Mouse (Mus musculus) forebrain, embryonic 13.5 days (tissue): ENCODE measurements around the gene Pilra. TPM values are rescaled to one million over a fixed set of nuclear protein-coding genes. Genes with fewer than 3 reads are reported as not detected.
"Not testable (repeated sequence)": the region's sequence is repeated elsewhere in the genome, so short reads cannot be mapped to it uniquely, and the experiment has no call there.

Experiments used
- ATAC-seq: fragments of 200-750 bp; cut with Nextera tagmentation; 2 replicates; pipeline ENCODE4 v1.8.0; 2017
- H3K27ac ChIP-seq: fragments of 300-500 bp; sonication (generic); 2 replicates; pipeline ENCODE4 v1.5.1; 2015; ENCODE audit warnings: inconsistent platforms, mild to moderate bottlenecking, moderate library complexity
- H3K27me3 ChIP-seq: fragments of 300-500 bp; sonication (generic); 2 replicates; pipeline ENCODE4 v1.6.1; 2015; ENCODE audit warnings: mild to moderate bottlenecking, inconsistent platforms
- H3K36me3 ChIP-seq: fragments of 300-500 bp; sonication (generic); 2 replicates; pipeline ENCODE4 v1.6.1; 2015; ENCODE audit warnings: mild to moderate bottlenecking, inconsistent platforms; ENCODE audit not compliant: poor library complexity, severe bottlenecking
- H3K4me1 ChIP-seq: fragments of 300-500 bp; sonication (generic); 2 replicates; pipeline ENCODE4 v1.6.1; 2015; ENCODE audit warnings: inconsistent platforms
- H3K4me2 ChIP-seq: fragments of 300-500 bp; sonication (generic); 2 replicates; pipeline ENCODE4 v1.6.1; 2015; ENCODE audit warnings: inconsistent platforms, mild to moderate bottlenecking, moderate library complexity
- H3K4me3 ChIP-seq: fragments of 300-500 bp; sonication (generic); 2 replicates; pipeline ENCODE4 v1.5.1; 2015; ENCODE audit warnings: mild to moderate bottlenecking, inconsistent platforms
- H3K9ac ChIP-seq: fragments of 300-500 bp; sonication (generic); 2 replicates; pipeline ENCODE4 v1.6.1; 2015; ENCODE audit warnings: mild to moderate bottlenecking, inconsistent platforms
- H3K9me3 ChIP-seq: fragments of 300-500 bp; sonication (generic); replicated peaks from 2 replicates; pipeline ENCODE4 v1.6.1; 2016; ENCODE audit warnings: inconsistent platforms
- WGBS: fragments of 180-500 bp; shearing (Covaris S2); methylation state at CpG from one replicate; pipeline ENCODE4 v1.1.7; 2015; 5-methylcytosine and 5-hydroxymethylcytosine counted together
- polyA plus RNA-seq: library from polyadenylated mRNA; unstranded; fragments of >200 nt; fragmentation: Nextera tagmentation; extraction: Ambion mirVana; gene quantifications from 2 replicates; pipeline ENCODE4 v1.2.1, GENCODE M21; 2015

The Pilra gene
- 0.43 and 1.3 TPM in 2 replicates for polyA plus RNA-seq

DNA sequence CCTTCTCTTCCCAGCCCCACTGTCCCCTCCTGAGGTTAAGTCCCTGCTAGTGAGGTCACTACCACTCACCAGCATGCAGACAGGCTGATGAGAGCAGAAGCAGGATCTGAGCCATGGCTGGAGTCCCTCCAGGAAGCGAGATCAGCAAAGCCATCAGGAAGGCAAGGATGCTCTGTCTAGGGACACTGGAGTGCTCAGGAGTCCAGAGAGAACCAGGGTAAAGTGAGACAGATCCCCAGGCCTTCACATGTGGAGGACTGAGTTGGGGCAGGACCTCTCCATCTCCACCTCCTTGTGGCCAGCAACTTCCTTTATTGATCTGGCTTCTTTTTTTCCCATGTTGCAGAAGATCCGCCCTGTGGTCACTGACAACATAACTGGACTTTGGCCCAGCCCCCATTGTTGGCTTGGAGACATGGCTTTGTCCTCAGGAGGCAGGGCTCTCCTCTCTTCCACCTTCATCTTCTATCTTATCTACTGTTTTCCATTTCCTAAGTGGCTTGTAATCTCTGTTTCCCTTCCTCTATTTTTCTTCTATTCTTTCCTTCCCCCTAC is at the start of gene Pilra:
TSS of gene Pilra (minus strand) at position 316 of the 555 bp plus-strand sequence.
- H3K27ac ChIP-seq, H3K4me3 ChIP-seq, H3K4me2 ChIP-seq, H3K36me3 ChIP-seq, H3K9ac ChIP-seq, H3K9me3 ChIP-seq, ATAC-seq, H3K4me1 ChIP-seq, H3K27me3 ChIP-seq: not testable (repeated sequence)
- WGBS = 79% methylated on average over 2 of the region's 2 CpGs

DNA sequence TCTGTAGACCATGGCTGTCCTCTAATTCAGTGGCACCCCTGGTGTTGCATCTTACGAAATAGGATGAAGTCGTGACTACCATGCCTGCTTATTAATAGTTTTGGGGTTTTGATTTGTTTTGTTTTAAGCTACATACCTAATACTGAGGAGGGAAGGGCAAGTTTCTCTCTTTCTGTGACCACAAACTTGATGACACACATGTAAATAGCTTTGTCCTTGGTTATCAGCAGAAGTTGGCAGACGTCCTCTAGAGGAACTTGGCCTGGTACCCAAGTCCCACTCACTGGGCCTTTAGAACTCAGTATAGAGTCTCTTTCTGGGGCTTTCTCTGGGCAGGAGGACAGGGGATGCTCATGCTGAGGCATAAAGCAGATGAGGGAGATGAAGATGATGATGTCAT is 47.3 kb upstream of the Pilra start:
- H3K4me3 ChIP-seq = no peak overlapping the region
- ATAC-seq = no peak
- no peak overlapping the region for H3K27ac ChIP-seq
- H3K27me3 ChIP-seq = no peaks in the 10 kb centered on the region
- no peak overlapping the region for H3K9ac ChIP-seq
- H3K36me3 ChIP-seq = no peaks in the 10 kb centered on the region
- WGBS = 86% methylated on average over 3 of the region's 3 CpGs
- H3K9me3 ChIP-seq = no peaks in the 10 kb centered on the region
- no peak overlapping the region for H3K4me2 ChIP-seq
- no peaks in the 10 kb centered on the region for H3K4me1 ChIP-seq

DNA sequence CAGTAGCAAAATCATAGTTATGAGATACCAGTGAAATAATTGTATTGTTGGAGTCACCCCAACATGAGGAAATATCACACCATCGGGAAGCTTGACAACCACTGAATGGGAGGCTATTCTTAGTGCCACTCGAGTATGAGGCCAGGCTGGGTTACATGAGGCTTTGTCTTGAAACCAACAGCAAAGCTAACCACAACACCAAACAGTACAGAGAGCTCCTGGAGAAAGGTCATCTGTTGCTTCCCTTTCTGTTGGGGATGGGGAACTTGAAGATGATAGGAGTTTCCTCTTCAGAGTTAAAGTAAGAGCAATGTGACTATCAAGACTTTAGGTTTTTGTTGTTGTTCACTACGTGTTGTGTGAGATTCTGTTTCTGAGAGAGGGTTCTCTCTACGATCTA is 46.8 kb upstream of the Pilra start:
- Histone ChIP-seq H3K9me3 (no peaks in the 10 kb centered on the region), H3K4me2 (no peak overlapping the region), H3K4me3 (no peak overlapping the region), H3K4me1 (no peaks in the 10 kb centered on the region), H3K27ac (no peak overlapping the region), H3K27me3 (no peaks in the 10 kb centered on the region), H3K36me3 (no peaks in the 10 kb centered on the region), H3K9ac (no peak overlapping the region)
- no peak for ATAC-seq
- 83% methylated on average over 4 of the region's 4 CpGs for WGBS

DNA sequence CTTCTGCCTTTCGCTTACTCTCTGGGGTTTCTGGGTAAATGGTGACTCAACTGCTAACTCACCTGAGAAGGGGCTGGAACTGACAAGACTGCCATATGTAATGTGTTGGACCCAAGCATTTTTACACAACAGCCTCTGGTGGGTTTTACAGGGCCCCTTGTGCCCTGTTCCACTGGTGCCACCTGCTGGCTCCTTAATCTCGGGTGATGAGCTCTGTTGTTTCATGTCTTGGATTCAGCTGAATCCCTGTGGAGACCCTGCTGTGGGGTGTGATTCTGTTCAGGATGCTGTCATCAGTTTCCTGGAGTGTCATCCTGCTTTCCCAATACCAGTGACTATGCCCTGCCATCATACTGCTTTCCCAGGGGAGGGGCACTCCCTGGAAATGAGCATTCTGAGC is 41.8 kb upstream of the Pilra start:
- ATAC-seq = no peak
- no peaks in the 10 kb centered on the region for H3K36me3 ChIP-seq
- H3K4me2 ChIP-seq = no peak overlapping the region
- H3K9me3 ChIP-seq = no peaks in the 10 kb centered on the region
- H3K9ac ChIP-seq = no peak overlapping the region
- 53% methylated on average over 2 of the region's 2 CpGs for WGBS
- no peaks in the 10 kb centered on the region for H3K4me1 ChIP-seq
- H3K4me3 ChIP-seq = no peak overlapping the region
- H3K27me3 ChIP-seq = no peaks in the 10 kb centered on the region
- H3K27ac ChIP-seq = no peak overlapping the region

DNA sequence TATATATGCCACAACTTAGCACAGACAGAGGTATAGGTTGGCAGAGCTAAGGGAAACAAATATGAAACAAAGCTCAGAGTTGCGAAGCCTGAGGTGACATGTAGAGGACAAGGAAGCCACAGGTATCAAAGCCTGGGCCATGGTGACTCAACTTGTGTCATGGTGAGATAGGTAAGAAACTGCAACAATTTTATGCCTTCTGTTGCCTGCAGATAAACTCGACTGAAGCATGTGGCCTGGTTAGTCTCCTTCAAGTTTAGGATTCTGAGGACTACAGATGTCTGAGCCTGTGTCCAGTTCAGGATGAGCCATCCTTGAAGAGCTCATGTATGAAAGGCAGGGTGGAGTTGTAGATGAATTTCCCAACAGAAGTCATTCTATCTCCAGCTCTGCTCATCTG is 39.0 kb upstream of the Pilra start:
- Histone ChIP-seq H3K36me3 (no peaks in the 10 kb centered on the region), H3K4me2 (no peak overlapping the region), H3K27ac (no peak overlapping the region), H3K4me1 (no peaks in the 10 kb centered on the region), H3K4me3 (no peak overlapping the region), H3K9ac (no peak overlapping the region), H3K9me3 (no peaks in the 10 kb centered on the region), H3K27me3 (no peaks in the 10 kb centered on the region)
- ATAC-seq = no peak
- 83% methylated on average over 2 of the region's 2 CpGs for WGBS

DNA sequence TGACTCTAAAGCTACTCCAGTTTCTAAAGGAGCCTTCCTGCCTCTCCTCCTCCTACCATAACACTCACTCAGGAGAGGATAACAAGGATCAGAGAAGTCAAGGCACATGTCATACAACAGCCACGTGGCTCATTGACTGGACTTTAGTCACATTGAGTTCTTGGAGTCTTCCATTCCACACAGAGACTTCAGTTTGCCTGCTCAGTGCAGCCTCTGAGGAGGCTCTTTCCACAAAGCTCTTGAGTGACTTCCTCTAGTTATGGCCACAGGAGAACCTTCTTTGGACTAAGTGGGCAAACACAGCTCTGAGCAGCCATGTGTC is 36.3 kb upstream of the Pilra start:
- not testable (repeated sequence) for H3K36me3 ChIP-seq, H3K27me3 ChIP-seq, ATAC-seq, H3K4me1 ChIP-seq, H3K9me3 ChIP-seq, H3K9ac ChIP-seq, H3K4me2 ChIP-seq, H3K27ac ChIP-seq, H3K4me3 ChIP-seq
- WGBS = 33% methylated on average over 1 of the region's 1 CpGs

DNA sequence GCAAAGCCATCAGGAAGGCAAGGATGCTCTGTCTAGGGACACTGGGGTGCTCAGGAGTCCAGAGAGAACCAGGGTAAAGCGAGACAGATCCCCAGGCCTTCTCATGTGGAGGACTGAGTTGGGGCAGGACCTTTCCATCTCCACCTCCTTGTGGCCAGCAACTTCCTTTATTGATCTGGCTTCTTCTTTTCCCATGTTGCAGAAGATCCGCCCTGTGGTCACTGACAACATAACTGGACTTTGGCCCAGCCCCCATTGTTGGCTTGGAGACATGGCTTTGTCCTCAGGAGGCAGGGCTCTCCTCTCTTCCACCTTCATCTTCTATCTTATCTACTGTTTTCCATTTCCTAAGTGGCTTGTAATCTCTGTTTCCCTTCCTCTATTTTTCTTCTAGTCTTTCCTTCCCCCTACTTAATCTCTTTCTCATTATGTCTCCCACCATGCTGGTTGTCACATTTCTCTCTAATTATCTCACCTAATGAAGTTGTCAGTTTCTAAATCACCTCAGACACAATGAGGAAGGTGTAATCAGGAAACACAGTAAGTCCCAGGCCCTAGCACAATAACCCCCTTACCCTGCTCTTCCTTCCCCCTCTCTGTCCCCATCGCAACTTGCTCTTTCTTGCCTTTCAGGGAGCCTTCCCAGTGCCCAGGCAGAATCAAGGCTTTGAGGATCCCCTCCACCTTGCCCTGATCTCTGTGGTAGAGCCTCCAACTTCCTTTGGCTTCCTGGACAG is 35.7 kb upstream of the Pilra start, which contains the start of gene Pilrb2:
TSS of gene Pilrb2 (minus strand) at position 172 of the 737 bp plus-strand sequence.
- H3K9me3 ChIP-seq, H3K36me3 ChIP-seq, ATAC-seq, H3K4me2 ChIP-seq, H3K9ac ChIP-seq, H3K4me1 ChIP-seq, H3K4me3 ChIP-seq, H3K27me3 ChIP-seq, H3K27ac ChIP-seq: not testable (repeated sequence)
- WGBS = 51% methylated on average over 3 of the region's 3 CpGs

DNA sequence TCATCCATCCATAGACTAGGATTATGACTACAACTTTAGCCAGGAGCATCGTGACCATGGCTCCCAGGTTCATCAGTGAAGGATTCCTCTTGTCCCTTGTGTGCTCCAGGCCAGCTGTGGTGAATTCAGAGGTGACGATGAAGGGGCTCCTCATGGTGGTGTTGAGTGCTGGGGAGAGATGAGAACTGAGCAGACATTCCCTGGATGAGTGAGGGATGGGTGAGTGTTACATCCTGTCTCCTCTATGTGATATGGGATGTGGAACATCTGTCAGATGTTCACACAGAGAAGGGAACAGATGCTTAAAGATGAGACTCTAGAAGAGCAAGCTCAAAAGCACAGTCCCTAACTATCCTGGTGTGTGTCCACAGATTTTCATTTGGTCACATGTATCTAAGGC is 32.5 kb upstream of the Pilra start:
- H3K9me3 ChIP-seq, H3K4me3 ChIP-seq, ATAC-seq, H3K4me1 ChIP-seq, H3K27ac ChIP-seq, H3K27me3 ChIP-seq, H3K36me3 ChIP-seq, H3K4me2 ChIP-seq, H3K9ac ChIP-seq: not testable (repeated sequence)
- WGBS = 58% methylated on average over 2 of the region's 2 CpGs

DNA sequence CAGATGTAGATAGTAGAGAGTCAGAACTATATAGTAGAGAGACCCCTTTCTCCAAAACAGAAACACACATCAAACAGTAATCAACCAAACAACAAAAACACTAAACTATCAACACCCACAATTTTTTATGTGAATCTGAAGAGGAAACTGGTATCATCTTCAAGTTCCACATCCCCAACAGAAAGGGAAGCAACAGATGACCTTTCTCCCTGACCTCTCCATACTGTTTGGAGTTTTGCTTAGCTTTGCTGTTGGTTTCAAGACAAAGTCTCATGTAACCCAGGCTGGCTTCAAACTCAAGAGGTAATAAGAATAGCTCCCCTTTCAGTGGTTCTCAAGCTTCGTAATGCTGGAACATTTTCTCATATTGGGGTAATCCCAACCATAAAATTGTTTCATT is 27.9 kb upstream of the Pilra start:
- H3K36me3 ChIP-seq, H3K4me2 ChIP-seq, H3K9ac ChIP-seq, H3K4me3 ChIP-seq, ATAC-seq, H3K27me3 ChIP-seq, H3K9me3 ChIP-seq, H3K4me1 ChIP-seq, H3K27ac ChIP-seq: not testable (repeated sequence)
- WGBS = 86% methylated on average over 1 of the region's 1 CpGs

DNA sequence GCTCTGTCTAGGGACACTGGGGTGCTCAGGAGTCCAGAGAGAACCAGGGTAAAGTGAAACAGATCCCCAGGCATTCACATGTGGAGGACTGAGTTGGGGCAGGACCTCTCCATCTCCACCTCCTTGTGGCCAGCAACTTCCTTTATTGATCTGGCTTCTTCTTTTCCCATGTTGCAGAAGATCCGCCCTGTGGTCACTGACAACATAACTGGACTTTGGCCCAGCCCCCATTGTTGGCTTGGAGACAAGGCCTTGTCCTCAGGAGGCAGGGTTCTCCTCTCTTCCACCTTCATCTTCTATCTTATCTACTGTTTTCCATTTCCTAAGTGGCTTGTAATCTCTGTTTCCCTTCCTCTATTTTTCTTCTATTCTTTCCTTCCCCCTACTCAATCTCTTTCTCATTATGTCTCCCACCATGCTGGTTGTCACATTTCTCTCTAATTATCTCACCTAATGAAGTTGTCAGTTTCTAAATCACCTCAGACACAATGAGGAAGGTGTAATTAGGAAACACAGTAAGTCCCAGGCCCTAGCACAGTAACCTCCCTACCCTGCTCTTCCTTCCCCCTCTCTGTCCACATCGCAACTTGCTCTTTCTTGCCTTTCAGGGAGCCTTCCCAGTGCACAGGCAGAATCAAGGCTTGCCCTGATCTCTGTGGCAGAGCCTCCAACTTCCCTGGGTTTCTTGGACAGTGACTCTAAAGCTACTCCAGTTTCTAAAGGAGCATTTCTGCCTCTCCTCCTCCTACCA is 22.1 kb upstream of the Pilra start, which contains the start of gene Pilrb1:
TSS of gene Pilrb1 (minus strand) at position 147 of the 751 bp plus-strand sequence.
- not testable (repeated sequence) for H3K36me3 ChIP-seq, ATAC-seq, H3K9me3 ChIP-seq, H3K9ac ChIP-seq, H3K27ac ChIP-seq, H3K4me3 ChIP-seq, H3K27me3 ChIP-seq, H3K4me1 ChIP-seq, H3K4me2 ChIP-seq
- 80% methylated on average over 2 of the region's 2 CpGs for WGBS

DNA sequence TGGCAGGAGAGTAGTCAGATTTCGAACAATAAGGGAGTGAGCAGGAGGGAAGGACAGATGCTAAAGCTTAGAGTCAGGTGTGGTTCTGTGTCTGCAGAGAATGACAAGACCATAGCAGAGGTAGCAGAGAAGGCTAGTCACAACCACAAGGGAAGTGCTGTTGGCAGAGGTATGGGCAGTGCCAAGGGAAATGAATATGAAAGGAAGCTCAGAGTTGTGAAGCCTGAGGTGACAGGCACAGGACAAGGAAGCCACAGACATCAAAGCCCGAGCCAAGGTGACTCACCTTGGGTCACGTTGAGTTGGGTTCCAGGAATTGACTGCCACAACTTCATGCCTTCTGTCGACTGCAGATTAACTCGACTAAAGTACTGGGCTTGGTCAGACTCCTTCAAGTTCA is 20.8 kb upstream of the Pilra start:
- H3K36me3 ChIP-seq, H3K4me2 ChIP-seq, H3K27ac ChIP-seq, H3K9me3 ChIP-seq, ATAC-seq, H3K4me1 ChIP-seq, H3K9ac ChIP-seq, H3K4me3 ChIP-seq, H3K27me3 ChIP-seq: not testable (repeated sequence)
- WGBS = 77% methylated on average over 5 of the region's 5 CpGs

DNA sequence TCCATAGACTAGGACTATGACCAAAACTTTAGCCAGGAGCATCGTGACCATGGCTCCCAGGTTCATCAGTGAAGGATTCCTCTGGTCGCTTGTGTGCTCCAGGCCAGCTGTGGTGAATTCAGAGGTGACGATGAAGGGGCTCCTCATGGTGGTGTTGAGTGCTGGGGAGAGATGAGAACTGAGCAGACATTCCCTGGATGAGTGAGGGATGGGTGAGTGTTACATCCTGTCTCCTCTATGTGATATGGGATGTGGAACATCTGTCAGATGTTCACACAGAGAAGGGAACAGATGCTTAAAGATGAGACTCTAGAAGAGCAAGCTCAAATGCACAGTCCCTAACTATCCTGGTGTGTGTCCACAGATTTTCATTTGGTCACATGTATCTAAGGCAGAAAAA is 18.8 kb upstream of the Pilra start:
- H3K9ac ChIP-seq, H3K36me3 ChIP-seq, H3K4me1 ChIP-seq, ATAC-seq, H3K27ac ChIP-seq, H3K27me3 ChIP-seq, H3K4me3 ChIP-seq, H3K4me2 ChIP-seq, H3K9me3 ChIP-seq: not testable (repeated sequence)
- WGBS = 80% methylated on average over 3 of the region's 3 CpGs
